Mouse (Mus musculus): Measurements from ENCODE around the gene Kcnk13. TPM values are rescaled to one million over a fixed set of nuclear protein-coding genes. Genes with fewer than 3 reads are reported as not detected.

Kcnk13 gene
- total and polyA plus RNA-seq, 3 experiments, result 0.13 TPM; not detected in 2

- TF ChIP-seq SMC3 (IDR thresholded peaks at IDR 0.05; ENCODE audit: low read depth, low read length), result no peak
- no peak for TF ChIP-seq KAT2A (IDR thresholded peaks at IDR 0.05; ENCODE audit: insufficient replicate concordance, low read length)
- no peak for TF ChIP-seq SIN3A (IDR thresholded peaks at IDR 0.05; ENCODE audit: low read length)
- TF ChIP-seq ZC3H11A (IDR thresholded peaks at IDR 0.05; ENCODE audit: low read depth, low read length), result no peak
- TF ChIP-seq TBP (conservative IDR thresholded peaks at IDR 0.05; ENCODE audit: low read depth, low read length), result no peak
- TF ChIP-seq HCFC1 (IDR thresholded peaks at IDR 0.05; ENCODE audit: low read depth, low read length), result no peak
- TF ChIP-seq ZMIZ1 (IDR thresholded peaks at IDR 0.05; ENCODE audit: low read depth, low read length), result no peak
- TF ChIP-seq IRF4 (IDR thresholded peaks at IDR 0.05; ENCODE audit: low read depth, low read length), result peak; percentile 89
- no peak for TF ChIP-seq E2F4 (IDR thresholded peaks at IDR 0.05; ENCODE audit: insufficient replicate concordance, low read depth, low read length)
- TF ChIP-seq TCF12 (IDR thresholded peaks at IDR 0.05; ENCODE audit: low read depth, low read length), result 0 out of 2 replicates have a peak, but pooled peaks have one; percentile 11
- no peak for TF ChIP-seq GABPA (IDR thresholded peaks at IDR 0.05; ENCODE audit: insufficient replicate concordance, low read depth, low read length)
- no peak for TF ChIP-seq MAX (IDR thresholded peaks at IDR 0.05; ENCODE audit: low read length)
- no peak for TF ChIP-seq USF1 (IDR thresholded peaks at IDR 0.05; ENCODE audit: low read depth, low read length)
These were observed 58.2 kb downstream of the Kcnk13 start (continued) for GRCm38 (mm10) chr12:100022490-100022889.

- H3K4me1 ChIP-seq (ENCODE audit: control insufficient read depth in 1 of 2, insufficient read depth in 2 of 2), result peaks cover 12 to 39% of the 10 kb centered on the region in 2 experiments
- dilution Hi-C loops (cut with MboI; ENCODE audit: extremely low pct_ligation_motif_present, extremely low pct_unique_long_range_greater_than_20kb, low sequenced_read_pairs), result no loop called here
- H3K4me2 ChIP-seq (ENCODE audit: insufficient read depth, low read depth, poor library complexity, severe bottlenecking), result no peak overlapping the region
- in situ Hi-C loops (cut with MboI; ENCODE audit: low pct_ligation_motif_present, low pct_unique_long_range_greater_than_20kb, low sequenced_read_pairs), result no loop called here
- H3K27ac ChIP-seq (ENCODE audit: insufficient read depth, low read depth), result no peak overlapping the region
- no peaks in the 10 kb centered on the region for H3K27me3 ChIP-seq (replicated peaks)
- TF ChIP-seq MEF2A (IDR thresholded peaks at IDR 0.05; ENCODE audit: borderline replicate concordance, low read depth, low read length) (no peak), MAZ (IDR thresholded peaks at IDR 0.05; ENCODE audit: low read depth, low read length) (no peak), KAT2A (IDR thresholded peaks at IDR 0.05; ENCODE audit: insufficient replicate concordance, low read length) (no peak), USF2 (conservative IDR thresholded peaks at IDR 0.05; ENCODE audit: low read depth, low read length) (no peak), ZKSCAN1 (IDR thresholded peaks at IDR 0.05; ENCODE audit: borderline replicate concordance, low read depth, low read length) (no peak), BHLHE40 (IDR thresholded peaks at IDR 0.05; ENCODE audit: low read depth, low read length) (no peak), E2F4 (IDR thresholded peaks at IDR 0.05; ENCODE audit: insufficient replicate concordance, low read depth, low read length) (no peak), ELF1 (IDR thresholded peaks at IDR 0.05; ENCODE audit: low read depth, low read length) (no peak), ZNF384 (IDR thresholded peaks at IDR 0.05; ENCODE audit: low read depth, low read length) (no peak), ZMIZ1 (IDR thresholded peaks at IDR 0.05; ENCODE audit: low read depth, low read length) (no peak), TBP (conservative IDR thresholded peaks at IDR 0.05; ENCODE audit: low read depth, low read length) (no peak), ZC3H11A (IDR thresholded peaks at IDR 0.05; ENCODE audit: low read depth, low read length) (no peak), NELFE (IDR thresholded peaks at IDR 0.05; ENCODE audit: low read depth, low read length) (no peak), MAFK (IDR thresholded peaks at IDR 0.05; ENCODE audit: insufficient replicate concordance, low read length) (no peak), POLR2A (IDR thresholded peaks at IDR 0.05; ENCODE audit: low read depth, low read length) (no peak), CHD2 (IDR thresholded peaks at IDR 0.05; ENCODE audit: low read length) (no peak)
- no peaks in the 10 kb centered on the region for H3K9me3 ChIP-seq (replicated peaks; ENCODE audit: low read length)
- no peaks in the 10 kb centered on the region for H3K79me2 ChIP-seq (replicated peaks; ENCODE audit: control insufficient read depth, extremely low read depth, insufficient read depth, poor library complexity, severe bottlenecking)
- no peak overlapping the region for H3K9ac ChIP-seq (ENCODE audit: insufficient read depth, low read depth)
- H3K4me3 ChIP-seq (replicated peaks in 1 of 3; ENCODE audit: low read depth in 2 of 3, low read length in 2 of 3, poor library complexity in 1 of 3), result no peak overlapping the region
- no peak for DNase-seq (ENCODE audit: extremely low read depth)
- H3K36me3 ChIP-seq (replicated peaks in 1 of 2; ENCODE audit: control insufficient read depth in 1 of 2, insufficient read depth in 1 of 2, low read length in 1 of 2), result no peaks in the 10 kb centered on the region
These were observed 59.6 kb downstream of the Kcnk13 start for GRCm38 (mm10) chr12:100023821-100024365.

All from CH12.LX (cell line).